Mouse (Mus musculus): ENCODE measurements around the gene Ide. TPM values are rescaled to one million over a fixed set of nuclear protein-coding genes. Genes with fewer than 3 reads are reported as not detected.

Gene Ide
- total RNA-seq (2021) = 10 to 100 TPM; 37.8 to 57.2 TPM
- long read RNA-seq, experiment 1, full-length matches to known transcripts = 47 of 54 reads
- long read RNA-seq, experiment 1, partial matches to known transcripts = 1 of 54 reads
- long read RNA-seq, experiment 1, other reads (novel, unspliced or antisense) = 6 of 54 reads
- long read RNA-seq, experiment 2, full-length matches to known transcripts = 25 of 31 reads
- long read RNA-seq, experiment 2, partial matches to known transcripts = 1 of 31 reads
- long read RNA-seq, experiment 2, other reads (novel, unspliced or antisense) = 5 of 31 reads

DNA sequence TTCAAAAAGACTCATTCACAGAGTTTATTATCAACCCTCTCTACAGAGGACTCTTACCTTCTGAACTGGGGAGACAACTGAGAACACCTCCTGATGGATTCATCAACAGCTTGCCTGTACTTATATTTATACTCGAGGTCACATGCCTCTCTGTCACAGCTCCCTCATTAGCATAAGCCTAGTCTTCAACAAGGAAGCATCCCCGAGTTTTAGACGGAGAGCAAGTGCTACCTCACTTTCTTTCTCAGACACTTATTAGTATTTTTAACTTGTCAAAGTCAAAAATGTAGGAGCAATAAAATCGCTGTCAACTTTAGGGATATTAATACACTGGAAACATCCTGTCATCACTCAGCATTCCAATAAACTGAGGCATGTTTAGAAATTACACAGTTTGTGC, at the start of gene Ide:
Gene Ide (minus strand): TSS at position 101 of the 400 bp plus-strand sequence.
- Histone ChIP-seq H3K4me3 (no peak within 1 kb of the TSS), H3K27ac (no peak within 1 kb of the TSS)
- DNase-seq (ENCODE audit: extremely low spot score in 1 of 2, low spot score in 2 of 2) = no peak
- intact Hi-C loops (cut with DNase I) = no loop called here
- no peak for TF ChIP-seq CTCF (IDR thresholded peaks at IDR 0.05)

DNA sequence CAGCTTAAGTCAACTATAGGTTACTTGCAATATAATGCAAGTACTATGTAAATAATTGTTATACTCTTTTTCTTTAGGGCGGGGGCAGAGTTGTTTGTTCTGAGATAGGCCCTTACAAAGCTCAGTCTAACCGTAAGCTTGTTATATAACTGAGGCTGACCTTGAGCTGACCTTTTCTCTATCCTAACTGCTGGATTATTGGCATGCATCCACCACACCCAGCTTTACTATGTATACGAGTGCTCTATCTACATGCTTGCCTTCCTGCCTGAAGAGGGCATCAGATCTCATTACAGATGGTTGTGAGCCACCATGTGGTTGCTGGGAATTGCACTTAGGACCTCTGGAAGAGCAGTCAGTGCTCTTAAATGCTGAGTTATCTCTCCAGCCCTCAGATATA, 48.5 kb upstream of the Ide start:
- no peak for DNase-seq (ENCODE audit: extremely low spot score in 1 of 2, low spot score in 2 of 2)
- no peak overlapping the region for H3K4me3 ChIP-seq
- intact Hi-C loops (cut with DNase I) = no loop called here
- no peak for TF ChIP-seq CTCF (IDR thresholded peaks at IDR 0.05)
- no peak overlapping the region for H3K27ac ChIP-seq

DNA sequence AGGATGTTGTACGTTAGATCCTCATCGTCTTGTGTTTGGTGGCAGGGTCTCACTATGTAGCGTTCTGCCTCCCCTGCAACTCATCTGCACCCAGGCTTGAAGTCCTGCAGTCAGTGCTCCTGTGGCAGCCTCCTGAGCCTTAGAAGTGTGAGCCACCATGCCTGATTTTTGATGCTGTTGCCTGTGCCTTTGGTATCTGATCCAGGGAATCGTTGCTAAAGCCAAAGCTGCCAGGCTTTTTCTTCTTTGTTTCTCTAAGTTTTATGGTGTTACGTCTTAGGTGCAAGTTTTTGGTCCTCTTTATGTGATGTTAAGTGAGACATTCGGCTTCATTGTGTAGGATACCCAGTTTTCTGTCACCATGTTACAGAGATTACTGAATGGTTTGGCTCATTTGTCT, 41.2 kb upstream of the Ide start:
- Histone ChIP-seq H3K4me3 (no peak overlapping the region), H3K27ac (no peak overlapping the region)
- intact Hi-C loops (cut with DNase I) = loop anchor here (1.0 kb wide), 2 partner anchors 462 to 467 kb away; no protein-coding TSS in a partner anchor
- no peak for TF ChIP-seq CTCF (IDR thresholded peaks at IDR 0.05)
- no peak for DNase-seq (ENCODE audit: extremely low spot score in 1 of 2, low spot score in 2 of 2)

GRCm38 (mm10) chr19:37377404-37377990, 39.8 kb upstream of the Ide start:
- intact Hi-C loops (cut with DNase I) = no loop called here
- Histone ChIP-seq H3K27ac (no peak overlapping the region), H3K4me3 (no peak overlapping the region)
- TF ChIP-seq CTCF (IDR thresholded peaks at IDR 0.05) = no peak
- DNase-seq (ENCODE audit: extremely low spot score in 1 of 2, low spot score in 2 of 2) = no peak

- no peak overlapping the region for H3K27ac ChIP-seq
- no peak for TF ChIP-seq CTCF (IDR thresholded peaks at IDR 0.05)
- no peak for DNase-seq (ENCODE audit: extremely low spot score in 1 of 2, low spot score in 2 of 2)
- intact Hi-C loops (cut with DNase I) = no loop called here
- peak overlapping the region; percentile 75 for H3K4me3 ChIP-seq
Measured at GRCm38 (mm10) chr19:37376841-37377240, 39.2 kb upstream of the Ide start.

GRCm38 (mm10) chr19:37375755-37376615, 38.3 kb upstream of the Ide start, which contains the start of gene Kif11:
Kif11 (plus strand) TSS chr19:37376403.
- intact Hi-C loops (cut with DNase I) = no loop called here
- no peak; the same call in 1 of the 2 replicates for TF ChIP-seq CTCF (IDR thresholded peaks at IDR 0.05)
- peak within 1 kb of the TSS; percentile 75 for H3K4me3 ChIP-seq
- peak; percentile 96 for DNase-seq (ENCODE audit: extremely low spot score in 1 of 2, low spot score in 2 of 2)
- H3K27ac ChIP-seq = peak within 1 kb of the TSS; percentile 94

DNA sequence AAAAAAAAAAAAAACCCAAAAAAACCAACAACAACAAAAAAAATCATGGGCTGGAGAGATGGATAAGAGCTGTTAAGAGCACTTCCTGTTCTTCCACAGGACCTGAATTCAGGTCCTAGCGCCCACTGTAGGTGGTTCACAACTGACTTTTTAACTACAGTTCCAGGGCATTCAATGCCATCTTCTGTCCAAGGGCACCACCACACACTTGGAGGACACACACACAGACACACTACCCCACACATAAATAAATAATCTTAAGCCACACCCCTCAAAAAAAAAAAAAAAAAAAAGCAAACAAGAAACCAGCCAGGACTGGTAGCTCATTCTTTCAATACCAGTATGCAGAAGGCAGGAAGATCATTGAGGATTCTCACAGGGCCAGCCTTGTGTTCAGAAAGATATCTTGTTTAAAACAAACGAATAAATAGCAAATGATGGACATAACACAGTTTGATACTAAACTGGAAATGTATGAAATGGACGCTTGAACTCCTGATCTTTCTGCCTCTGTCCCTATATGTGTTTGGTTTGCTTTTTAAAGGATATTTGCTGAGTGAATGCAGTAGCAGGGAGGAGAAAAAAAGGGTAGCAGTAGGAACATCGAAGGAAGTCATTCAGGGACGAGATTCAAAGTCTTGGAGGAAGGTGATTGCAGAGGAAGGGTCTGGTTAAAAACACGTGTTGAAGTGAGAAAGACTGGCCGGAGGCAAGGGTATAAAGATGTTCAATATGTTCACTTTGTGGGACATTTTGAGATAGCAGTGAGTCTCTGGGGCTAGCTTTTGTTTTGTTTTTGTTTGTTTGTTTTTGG, 37.5 kb upstream of the Ide start:
- Histone ChIP-seq H3K4me3 (peak overlapping the region; percentile 75), H3K27ac (peak overlapping the region; percentile 94)
- intact Hi-C loops (cut with DNase I) = no loop called here
- no peak for DNase-seq (ENCODE audit: extremely low spot score in 1 of 2, low spot score in 2 of 2)
- TF ChIP-seq CTCF (IDR thresholded peaks at IDR 0.05) = no peak

DNA sequence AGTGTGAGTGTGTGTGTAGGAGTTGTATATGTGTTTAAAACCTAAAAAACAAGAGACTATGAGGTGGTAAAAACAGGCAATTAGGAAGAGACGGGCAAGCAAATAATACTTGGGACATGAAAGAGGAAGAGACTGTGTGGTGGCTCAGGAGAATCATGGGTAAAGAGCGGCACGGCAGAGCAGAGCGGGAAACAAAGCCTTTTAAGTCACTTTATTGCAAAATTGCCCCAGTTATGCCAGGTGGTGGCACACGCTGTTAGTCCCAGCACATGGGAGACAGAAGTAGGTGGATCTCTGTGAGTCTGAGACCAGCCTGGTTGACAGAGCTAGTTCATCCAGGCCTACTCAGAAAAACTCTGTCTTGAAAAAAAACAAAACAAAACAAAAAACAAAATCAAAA, 32.7 kb upstream of the Ide start:
- no peak overlapping the region for H3K27ac ChIP-seq
- TF ChIP-seq CTCF (IDR thresholded peaks at IDR 0.05) = no peak
- intact Hi-C loops (cut with DNase I) = no loop called here
- H3K4me3 ChIP-seq = no peak overlapping the region
- DNase-seq (ENCODE audit: extremely low spot score in 1 of 2, low spot score in 2 of 2) = no peak

DNA sequence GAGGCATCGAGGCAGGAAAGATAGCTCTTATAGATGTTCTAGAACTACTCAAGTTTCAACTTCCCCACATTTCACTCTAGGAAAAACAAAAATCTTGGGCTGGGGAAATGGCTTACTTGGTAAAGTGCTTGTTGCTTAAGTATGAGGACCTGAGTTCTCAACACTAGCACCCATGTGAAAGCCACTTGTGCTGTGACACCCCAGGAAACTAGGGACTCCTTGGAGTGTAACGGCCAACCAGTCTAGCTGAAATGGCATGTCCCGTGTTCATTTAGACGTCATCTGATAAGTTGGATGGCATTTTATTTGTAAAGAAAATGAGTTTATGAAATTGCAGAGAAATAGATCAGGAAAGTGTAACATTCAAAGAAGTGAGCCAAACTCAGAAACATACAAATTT, 32.3 kb upstream of the Ide start:
- no peak overlapping the region for H3K27ac ChIP-seq
- TF ChIP-seq CTCF (IDR thresholded peaks at IDR 0.05) = no peak
- no peak for DNase-seq (ENCODE audit: extremely low spot score in 1 of 2, low spot score in 2 of 2)
- intact Hi-C loops (cut with DNase I) = no loop called here
- no peak overlapping the region for H3K4me3 ChIP-seq

DNA sequence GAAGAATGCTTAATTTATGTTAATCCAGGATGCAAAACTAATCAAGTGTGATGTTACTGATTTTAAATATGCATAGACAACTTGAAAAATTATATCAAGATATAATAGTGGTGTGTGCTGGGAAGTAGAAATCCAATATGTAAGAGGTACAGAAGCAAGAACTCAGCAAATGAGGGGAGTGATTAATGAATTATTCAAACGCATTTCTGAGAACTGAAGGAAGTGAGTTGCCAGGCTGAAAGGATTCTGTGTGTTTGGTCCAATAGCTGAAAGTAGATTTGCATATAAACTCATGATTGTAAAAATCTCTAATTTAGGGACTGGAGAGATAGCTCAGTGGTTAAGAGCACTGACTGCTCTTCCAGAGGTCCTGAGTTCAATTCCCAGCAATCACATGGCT, 31.3 kb upstream of the Ide start:
- TF ChIP-seq CTCF (IDR thresholded peaks at IDR 0.05) = no peak
- intact Hi-C loops (cut with DNase I) = no loop called here
- Histone ChIP-seq H3K27ac (no peak overlapping the region), H3K4me3 (no peak overlapping the region)
- no peak for DNase-seq (ENCODE audit: extremely low spot score in 1 of 2, low spot score in 2 of 2)

GRCm38 (mm10) chr19:37363128-37363939, 25.7 kb upstream of the Ide start:
- peak in 1 of 2 experiments; percentile 20 for DNase-seq (ENCODE audit: extremely low spot score in 1 of 2, low spot score in 2 of 2)
- no peak for TF ChIP-seq CTCF (IDR thresholded peaks at IDR 0.05)
- no peak overlapping the region for H3K4me3 ChIP-seq
- intact Hi-C loops (cut with DNase I) = no loop called here
- no peak overlapping the region for H3K27ac ChIP-seq
